Mouse (Mus musculus): ENCODE data around the gene Lingo1. TPM values are rescaled to one million over a fixed set of nuclear protein-coding genes. Genes with fewer than 3 reads are reported as not detected.

Gene Lingo1
- total RNA-seq, 2 experiments from 2014 or later = 0.66 to 1.2 TPM

GRCm38 (mm10) chr9:56776881-56777801 is 19.1 kb downstream of the Lingo1 start:
- no peak for DNase-seq

- DNase-seq = no peak
These were observed 20.9 kb downstream of the Lingo1 start for GRCm38 (mm10) chr9:56775161-56775934.

- DNase-seq = peak; percentile 46 to 69
These were observed 22.0 kb downstream of the Lingo1 start for GRCm38 (mm10) chr9:56774231-56774630.

- no peak for DNase-seq
These were observed 22.6 kb downstream of the Lingo1 start for GRCm38 (mm10) chr9:56773666-56774065.

- DNase-seq = no peak
These were observed 28.6 kb downstream of the Lingo1 start for GRCm38 (mm10) chr9:56767653-56768136.

- no peak for DNase-seq
These were observed 29.5 kb downstream of the Lingo1 start for GRCm38 (mm10) chr9:56766629-56767357.

GRCm38 (mm10) chr9:56762106-56762562 is 34.1 kb downstream of the Lingo1 start:
- no peak for DNase-seq

GRCm38 (mm10) chr9:56757791-56758190 is 38.5 kb downstream of the Lingo1 start:
- no peak for DNase-seq

- DNase-seq = no peak
These were observed 41.1 kb downstream of the Lingo1 start for GRCm38 (mm10) chr9:56755119-56755518.

GRCm38 (mm10) chr9:56753386-56753785 is 42.9 kb downstream of the Lingo1 start:
- DNase-seq = no peak

- no peak for DNase-seq
These were observed 48.2 kb downstream of the Lingo1 start for GRCm38 (mm10) chr9:56748056-56748455.

- no peak for DNase-seq
These were observed 49.4 kb downstream of the Lingo1 start for GRCm38 (mm10) chr9:56746926-56747294.

- DNase-seq = no peak
These were observed 49.9 kb downstream of the Lingo1 start for GRCm38 (mm10) chr9:56746195-56746925.

- peak in 1 of 2 experiments; percentile 16 for DNase-seq
These were observed 51.9 kb downstream of the Lingo1 start for GRCm38 (mm10) chr9:56744369-56744768.

- DNase-seq = no peak
These were observed 57.0 kb downstream of the Lingo1 start for GRCm38 (mm10) chr9:56739181-56739737.

GRCm38 (mm10) chr9:56738261-56739171 is 57.8 kb downstream of the Lingo1 start:
- peak; percentile 57 to 73 for DNase-seq

GRCm38 (mm10) chr9:56734398-56734797 is 61.9 kb downstream of the Lingo1 start:
- DNase-seq = no peak

GRCm38 (mm10) chr9:56730997-56731396 is 65.3 kb downstream of the Lingo1 start:
- DNase-seq = no peak

GRCm38 (mm10) chr9:56729145-56729544 is 67.1 kb downstream of the Lingo1 start:
- peak in 1 of 2 experiments; percentile 36 for DNase-seq

Data from adrenal gland, postnatal 36 days (tissue).